Mouse (Mus musculus) midbrain, embryonic 13.5 days (tissue): ENCODE data around the gene Acnat1. TPM values are rescaled to one million over a fixed set of nuclear protein-coding genes. Genes with fewer than 3 reads are reported as not detected.
"Not testable (repeated sequence)": the region's sequence is repeated elsewhere in the genome, so short reads cannot be mapped to it uniquely, and the experiment has no call there.

Experiments used
- ATAC-seq: fragments of 200-750 bp; cut with Nextera tagmentation; 2 replicates; pipeline ENCODE4 v1.8.0; 2017; ENCODE audit warnings: mild to moderate bottlenecking, moderate TSS enrichment, moderate library complexity
- H3K27ac ChIP-seq: fragments of 300-500 bp; sonication (generic); 2 replicates; pipeline ENCODE4 v1.5.1; 2015; ENCODE audit warnings: inconsistent platforms, mild to moderate bottlenecking, moderate library complexity
- H3K27me3 ChIP-seq: fragments of 300-500 bp; sonication (generic); 2 replicates; pipeline ENCODE4 v1.6.1; 2015; ENCODE audit warnings: mild to moderate bottlenecking, inconsistent platforms
- H3K36me3 ChIP-seq: fragments of 300-500 bp; sonication (generic); 2 replicates; pipeline ENCODE4 v1.6.1; 2015; ENCODE audit warnings: mild to moderate bottlenecking, inconsistent platforms
- H3K4me1 ChIP-seq: fragments of 300-500 bp; sonication (generic); replicated peaks from 2 replicates; pipeline ENCODE4 v1.6.1; 2015; ENCODE audit warnings: inconsistent platforms
- H3K4me2 ChIP-seq: fragments of 300-500 bp; sonication (generic); replicated peaks from 2 replicates; pipeline ENCODE4 v1.6.1; 2015; ENCODE audit warnings: moderate library complexity, mild to moderate bottlenecking, inconsistent platforms
- H3K4me3 ChIP-seq: fragments of 300-500 bp; sonication (generic); replicated peaks from 2 replicates; pipeline ENCODE4 v1.5.1; 2015; ENCODE audit warnings: mild to moderate bottlenecking, inconsistent platforms
- H3K9ac ChIP-seq: fragments of 300-500 bp; sonication (generic); replicated peaks from 2 replicates; pipeline ENCODE4 v1.6.1; 2015; ENCODE audit warnings: mild to moderate bottlenecking, inconsistent platforms
- H3K9me3 ChIP-seq: fragments of 300-500 bp; sonication (generic); 2 replicates; pipeline ENCODE4 v1.6.1; 2016; ENCODE audit warnings: mild to moderate bottlenecking, inconsistent platforms
- WGBS: fragments of 180-500 bp; shearing (Covaris S2); methylation state at CpG from one replicate; pipeline ENCODE4 v1.1.7; 2015; 5-methylcytosine and 5-hydroxymethylcytosine counted together
- polyA plus RNA-seq: library from polyadenylated mRNA; unstranded; fragments of >200 nt; fragmentation: Nextera tagmentation; extraction: Ambion mirVana; gene quantifications from 2 replicates; pipeline ENCODE4 v1.2.1, GENCODE M21; 2015

The Acnat1 gene
- polyA plus RNA-seq, 1 experiment from 2014 or later: not detected

GRCm38 (mm10) chr4:49485934-49486650 lies 12.4 kb upstream of the Acnat1 start:
- not testable (repeated sequence) for H3K27me3 ChIP-seq, H3K36me3 ChIP-seq, H3K4me3 ChIP-seq, H3K4me2 ChIP-seq, H3K27ac ChIP-seq, H3K9ac ChIP-seq, H3K4me1 ChIP-seq, ATAC-seq, H3K9me3 ChIP-seq
- 80% methylated on average over 3 of the region's 3 CpGs for WGBS

GRCm38 (mm10) chr4:49485442-49485841 lies 11.7 kb upstream of the Acnat1 start:
- Histone ChIP-seq H3K4me3 (no peak overlapping the region), H3K9me3 (no peaks in the 10 kb centered on the region), H3K4me1 (peaks cover 2% of the 10 kb centered on the region; the same call in 1 of the 2 replicates), H3K9ac (no peak overlapping the region), H3K36me3 (no peaks in the 10 kb centered on the region), H3K27me3 (no peaks in the 10 kb centered on the region; the same call in 1 of the 2 replicates), H3K27ac (no peak overlapping the region), H3K4me2 (no peak overlapping the region)
- ATAC-seq: no peak

GRCm38 (mm10) chr4:49480896-49481295 lies 7.2 kb upstream of the Acnat1 start:
- ATAC-seq: peak; percentile 51; the same call in 1 of the 2 replicates
- H3K4me1 ChIP-seq: peaks cover 8% of the 10 kb centered on the region
- WGBS: 62% methylated on average over 3 of the region's 3 CpGs

GRCm38 (mm10) chr4:49480104-49480760 lies 6.5 kb upstream of the Acnat1 start:
- H3K9me3 ChIP-seq: no peaks in the 10 kb centered on the region
- WGBS: 24% methylated on average over 21 of the region's 21 CpGs
- no peak for ATAC-seq
- no peaks in the 10 kb centered on the region; the same call in 1 of the 2 replicates for H3K27me3 ChIP-seq
- no peak overlapping the region for H3K4me3 ChIP-seq
- peaks cover 8% of the 10 kb centered on the region for H3K4me1 ChIP-seq
- H3K36me3 ChIP-seq: no peaks in the 10 kb centered on the region
- H3K4me2 ChIP-seq: peak overlapping the region; percentile 35
- H3K9ac ChIP-seq: peak overlapping the region; percentile 28; the same call in 1 of the 2 replicates
- H3K27ac ChIP-seq: no peak overlapping the region

More at GRCm38 (mm10) chr4:49480896-49481295, 7.2 kb upstream of the Acnat1 start:
- no peaks in the 10 kb centered on the region for H3K9me3 ChIP-seq
- no peaks in the 10 kb centered on the region for H3K36me3 ChIP-seq
- H3K27me3 ChIP-seq: no peaks in the 10 kb centered on the region; the same call in 1 of the 2 replicates
- H3K9ac ChIP-seq: no peak overlapping the region
- no peak overlapping the region for H3K4me3 ChIP-seq
- no peak overlapping the region for H3K4me2 ChIP-seq
- H3K27ac ChIP-seq: no peak overlapping the region

- not testable (repeated sequence) for H3K4me1 ChIP-seq, H3K9ac ChIP-seq, H3K36me3 ChIP-seq, H3K27me3 ChIP-seq, H3K4me2 ChIP-seq, H3K27ac ChIP-seq, ATAC-seq, H3K4me3 ChIP-seq, H3K9me3 ChIP-seq
- 15% methylated on average over 2 of the region's 2 CpGs for WGBS
Observed at GRCm38 (mm10) chr4:49479035-49479434, 5.3 kb upstream of the Acnat1 start.

- WGBS: 18% methylated on average over 19 of the region's 19 CpGs
- no peak overlapping the region for H3K9ac ChIP-seq
- peak; percentile 82 for ATAC-seq
Observed at GRCm38 (mm10) chr4:49478118-49478877, 4.6 kb upstream of the Acnat1 start.

GRCm38 (mm10) chr4:49474583-49474982 lies 871 bp upstream of the Acnat1 start:
- H3K4me3 ChIP-seq: no peak overlapping the region
- no peak overlapping the region for H3K27ac ChIP-seq
- H3K27me3 ChIP-seq: no peaks in the 10 kb centered on the region
- no peak overlapping the region for H3K4me2 ChIP-seq
- no peaks in the 10 kb centered on the region for H3K36me3 ChIP-seq
- peaks cover 6% of the 10 kb centered on the region for H3K4me1 ChIP-seq
- H3K9me3 ChIP-seq: no peaks in the 10 kb centered on the region
- no peak overlapping the region for H3K9ac ChIP-seq
- no peak for ATAC-seq

More at GRCm38 (mm10) chr4:49478118-49478877, 4.6 kb upstream of the Acnat1 start:
- Histone ChIP-seq H3K4me1 (peaks cover 8% of the 10 kb centered on the region), H3K9me3 (no peaks in the 10 kb centered on the region), H3K27me3 (no peaks in the 10 kb centered on the region; the same call in 1 of the 2 replicates), H3K36me3 (no peaks in the 10 kb centered on the region), H3K4me3 (peak overlapping the region; percentile 22), H3K27ac (no peak overlapping the region), H3K4me2 (peak overlapping the region; percentile 53)

GRCm38 (mm10) chr4:49469435-49470151 lies 4.1 kb downstream of the Acnat1 start:
- H3K4me1 ChIP-seq: no peaks in the 10 kb centered on the region
- no peaks in the 10 kb centered on the region for H3K36me3 ChIP-seq
- no peak overlapping the region for H3K4me2 ChIP-seq
- no peak overlapping the region for H3K4me3 ChIP-seq
- H3K9ac ChIP-seq: no peak overlapping the region
- no peak overlapping the region for H3K27ac ChIP-seq
- WGBS: 93% methylated on average over 3 of the region's 3 CpGs
- ATAC-seq: no peak
- no peaks in the 10 kb centered on the region for H3K9me3 ChIP-seq
- no peaks in the 10 kb centered on the region for H3K27me3 ChIP-seq

- Histone ChIP-seq H3K27ac (no peak overlapping the region), H3K9ac (no peak overlapping the region), H3K27me3 (no peaks in the 10 kb centered on the region), H3K9me3 (no peaks in the 10 kb centered on the region), H3K4me1 (no peaks in the 10 kb centered on the region), H3K4me3 (no peak overlapping the region), H3K4me2 (no peak overlapping the region), H3K36me3 (no peaks in the 10 kb centered on the region)
- 95% methylated on average over 6 of the region's 6 CpGs for WGBS
- ATAC-seq: no peak
Observed at GRCm38 (mm10) chr4:49467360-49467759, 6.4 kb downstream of the Acnat1 start.

- no peaks in the 10 kb centered on the region for H3K9me3 ChIP-seq
Observed at GRCm38 (mm10) chr4:49456171-49456570, 17.5 kb downstream of the Acnat1 start.

GRCm38 (mm10) chr4:49451848-49452551 lies 21.7 kb downstream of the Acnat1 start:
- Histone ChIP-seq H3K27me3 (no peaks in the 10 kb centered on the region), H3K9me3 (no peaks in the 10 kb centered on the region), H3K4me2 (no peak overlapping the region), H3K27ac (no peak overlapping the region), H3K36me3 (no peaks in the 10 kb centered on the region), H3K9ac (no peak overlapping the region), H3K4me1 (no peaks in the 10 kb centered on the region), H3K4me3 (no peak overlapping the region)
- 83% methylated on average over 1 of the region's 1 CpGs for WGBS
- ATAC-seq: no peak

More at GRCm38 (mm10) chr4:49456171-49456570, 17.5 kb downstream of the Acnat1 start:
- Histone ChIP-seq H3K36me3 (no peaks in the 10 kb centered on the region), H3K27ac (no peak overlapping the region), H3K27me3 (no peaks in the 10 kb centered on the region), H3K4me1 (no peaks in the 10 kb centered on the region), H3K4me3 (no peak overlapping the region), H3K4me2 (no peak overlapping the region), H3K9ac (no peak overlapping the region)
- ATAC-seq: no peak
- WGBS: 81% methylated on average over 2 of the region's 2 CpGs
